Mouse (Mus musculus): ENCODE results near the gene Sult1c2. TPM values are rescaled to one million over a fixed set of nuclear protein-coding genes. Genes with fewer than 3 reads are reported as not detected.
"Not testable (repeated sequence)": the region's sequence is repeated elsewhere in the genome, so short reads cannot be mapped to it uniquely, and the experiment has no call there.

Sult1c2 gene
- total RNA-seq (2021) = not detected

DNA sequence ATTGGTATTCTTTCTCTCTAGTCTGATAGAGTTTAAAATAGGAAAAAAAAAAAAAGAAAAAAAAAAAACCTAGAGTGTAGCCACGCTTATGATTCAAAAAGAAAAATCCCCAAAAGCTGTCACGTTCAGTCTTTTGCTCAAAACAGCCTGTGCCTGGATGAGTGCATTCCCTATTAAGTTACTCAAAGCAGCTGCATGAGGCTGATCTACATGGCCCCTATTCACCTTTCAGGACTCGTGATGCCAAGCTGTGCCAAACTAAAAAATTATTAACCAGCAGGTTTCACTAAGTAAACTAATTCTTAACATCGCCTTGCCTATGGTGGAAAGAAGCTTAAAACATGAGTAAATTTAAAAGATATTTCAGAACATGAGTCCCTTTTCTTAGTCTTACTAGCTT, at the start of gene Sult1c2:
Gene Sult1c2, minus strand, starts transcription at position 134 of the 400 bp plus-strand sequence.
- no peak for DNase-seq
- intact Hi-C loops (cut with DNase I) = no loop called here

DNA sequence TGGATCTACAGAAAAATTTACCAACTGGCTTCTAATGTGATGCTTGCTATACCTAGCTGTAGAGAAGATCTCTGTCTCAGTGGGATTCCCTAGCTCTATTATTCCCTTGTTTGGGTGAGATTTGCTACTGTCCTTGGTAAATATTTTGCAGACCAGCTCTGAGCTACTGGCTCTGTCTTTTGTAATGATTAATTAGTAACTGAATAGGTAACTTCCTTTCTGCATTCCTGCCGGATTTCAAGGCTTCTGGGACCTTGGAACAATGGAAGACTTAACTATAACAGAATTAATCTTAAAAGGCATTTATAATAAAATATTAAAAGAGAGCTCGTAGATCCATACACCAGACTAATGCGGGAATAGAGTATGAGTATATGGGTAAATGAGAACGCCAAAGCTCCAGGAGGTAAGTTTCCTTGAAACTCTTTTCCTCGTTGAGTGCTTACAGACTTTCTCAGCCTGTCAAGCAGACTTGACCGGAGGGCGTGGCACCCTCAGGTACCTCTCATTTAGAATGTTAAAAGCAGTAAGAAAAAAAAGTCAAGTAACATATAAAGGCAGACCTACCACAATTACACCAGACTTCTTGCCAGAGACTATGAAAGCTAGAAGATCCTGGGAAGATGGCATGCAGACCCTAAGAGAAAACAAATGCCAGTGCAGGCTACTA, 33.0 kb upstream of the Sult1c2 start:
- DNase-seq; intact Hi-C loops (cut with DNase I): not testable (repeated sequence)

GRCm38 (mm10) chr17:53874433-53874832, 28.3 kb upstream of the Sult1c2 start:
- peak; percentile 2 for DNase-seq
- intact Hi-C loops (cut with DNase I) = no loop called here

- intact Hi-C loops (cut with DNase I) = no loop called here
- DNase-seq = no peak
Measured at GRCm38 (mm10) chr17:53872192-53872591, 26.1 kb upstream of the Sult1c2 start.

DNA sequence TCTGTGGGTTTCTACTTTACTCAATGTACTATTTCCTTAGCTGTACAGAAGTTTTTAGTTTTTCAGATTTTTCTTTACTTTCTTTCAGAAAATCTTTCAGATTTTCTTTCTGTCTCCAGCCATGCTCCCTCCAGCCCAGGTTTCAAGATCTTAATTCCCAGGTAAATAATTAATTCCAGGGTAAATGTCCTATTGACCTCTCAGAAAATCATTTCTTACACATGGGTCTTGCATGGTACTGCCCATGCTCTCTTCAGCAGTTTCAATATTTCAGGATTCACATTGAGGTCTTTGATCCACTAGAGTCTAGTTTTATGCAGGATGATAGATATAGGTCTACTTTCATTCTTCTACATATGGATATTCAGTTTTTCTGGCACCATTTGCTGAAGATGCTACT, 23.8 kb upstream of the Sult1c2 start:
- intact Hi-C loops (cut with DNase I) = no loop called here
- DNase-seq = no peak

DNA sequence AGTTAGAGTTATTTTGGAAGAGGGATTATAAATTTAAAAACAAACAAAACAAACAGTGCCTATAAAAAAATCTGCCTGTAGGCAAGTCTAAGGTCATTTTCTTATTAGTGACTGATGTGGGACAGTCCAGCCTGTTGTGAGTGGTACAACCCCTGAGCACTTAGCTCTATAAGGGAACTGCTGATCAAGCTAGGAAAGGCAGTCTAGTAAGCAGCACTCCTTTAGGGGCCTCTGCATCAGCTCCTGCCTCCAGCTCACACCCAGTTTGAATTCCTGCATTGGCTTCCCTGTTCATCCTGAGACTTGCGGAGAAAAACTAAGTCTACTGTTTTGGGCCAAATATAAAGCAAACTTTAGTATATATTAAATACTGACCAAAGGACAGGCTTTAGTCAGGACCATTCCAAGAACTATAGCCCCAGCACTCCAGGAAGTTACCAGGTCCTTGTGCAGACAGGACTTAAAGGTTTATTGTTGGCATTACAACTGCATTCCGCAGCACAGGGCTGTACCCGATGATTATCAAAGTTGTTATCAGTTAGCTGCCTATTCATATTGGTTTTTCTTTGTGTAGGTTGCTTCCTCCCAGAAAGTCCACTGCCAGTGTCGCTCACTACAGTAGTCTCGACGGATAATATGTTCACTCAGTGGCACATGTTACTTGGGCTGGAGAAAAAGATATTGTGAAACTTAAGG, 19.3 kb upstream of the Sult1c2 start:
- DNase-seq = no peak
- intact Hi-C loops (cut with DNase I) = no loop called here

GRCm38 (mm10) chr17:53860548-53860947, 14.4 kb upstream of the Sult1c2 start:
- intact Hi-C loops (cut with DNase I) = no loop called here
- no peak for DNase-seq

DNA sequence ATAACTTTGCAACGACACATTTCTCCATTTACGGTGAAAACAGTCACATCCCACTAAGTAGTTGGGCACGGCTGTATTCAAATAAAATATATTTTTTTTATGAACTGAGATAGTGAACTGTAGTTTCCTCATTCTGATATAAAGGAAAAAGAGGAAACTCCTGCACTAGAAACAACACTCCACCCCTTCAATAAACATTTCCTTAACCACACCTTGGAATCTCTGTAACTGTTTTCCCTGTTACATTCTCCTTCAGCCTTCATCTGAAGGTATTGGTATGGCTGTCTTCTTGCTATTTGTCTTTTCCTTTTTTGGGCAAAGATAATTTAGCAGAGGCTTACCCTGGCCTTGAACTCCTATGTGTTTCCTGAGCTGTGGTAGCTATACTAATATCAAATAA, 8.9 kb upstream of the Sult1c2 start:
- DNase-seq = no peak
- intact Hi-C loops (cut with DNase I) = no loop called here

- DNase-seq = no peak
- intact Hi-C loops (cut with DNase I) = no loop called here
Measured at GRCm38 (mm10) chr17:53845796-53846195, 343 bp downstream of the Sult1c2 start.

- DNase-seq = peak; percentile 9
- intact Hi-C loops (cut with DNase I) = loop anchor here (5.0 to 10.0 kb wide), 2 partner anchors 319 to 1276 kb away; no protein-coding TSS in a partner anchor
Measured at GRCm38 (mm10) chr17:53833366-53833765, 12.8 kb downstream of the Sult1c2 start.

- intact Hi-C loops (cut with DNase I); DNase-seq: not testable (repeated sequence)
Measured at GRCm38 (mm10) chr17:53803974-53804373, 42.2 kb downstream of the Sult1c2 start.

DNA sequence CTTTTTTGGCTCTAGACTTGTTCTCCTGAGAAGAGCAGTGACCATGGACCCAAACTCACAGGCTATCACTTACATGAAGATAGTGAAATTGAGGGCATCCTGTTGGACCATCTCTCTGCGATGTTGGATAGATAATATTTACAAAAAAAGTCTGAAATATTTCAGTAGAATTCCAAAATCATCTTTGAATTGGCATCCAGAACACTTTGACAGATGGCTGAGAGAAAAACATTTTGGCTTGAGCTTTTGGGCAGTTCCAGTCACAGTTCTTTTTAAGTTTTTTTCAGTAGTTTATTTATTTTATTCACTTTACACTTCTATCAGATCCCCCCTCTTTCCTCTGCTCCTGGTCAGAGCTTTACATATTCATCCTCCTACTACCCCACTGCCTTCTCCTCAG, 62.8 kb downstream of the Sult1c2 start:
- DNase-seq = no peak
- intact Hi-C loops (cut with DNase I) = no loop called here

Other genes with a start within 250 kb of the Sult1c2 start
- 1 to 10 TPM; 1.9 to 2.2 TPM for gene Sgo1, start 157.0 kb downstream of the Sult1c2 start, total RNA-seq (2021)
- not detected for gene Sult1c1, start 144.3 kb upstream of the Sult1c2 start, total RNA-seq (2021)